Mouse (Mus musculus) MEL (cell line): ENCODE measurements around the gene Pidd1.

Experiments
- CHD1 ChIP-seq: IDR thresholded peaks from 2 replicates; pipeline ENCODE4 v1.6.1; 2012; ENCODE audit warnings: low read depth, mild to moderate bottlenecking, inconsistent platforms, low read length, improper control_type of control experiment
- CHD2 ChIP-seq: IDR thresholded peaks from 2 replicates; pipeline ENCODE4 v1.6.1; 2011; ENCODE audit warnings: low read length, improper control_type of control experiment
- CTCF ChIP-seq, 3 experiments: IDR thresholded peaks in 2 of 3; conservative IDR thresholded peaks in 1 of 3; 2 replicates each; pipeline ENCODE4 v1.5.1; 2011 to 2012; ENCODE audit warnings: low read length in 3 of 3, low read depth in 2 of 3, mild to moderate bottlenecking in 2 of 3, improper control_type of control experiment in 1 of 3, inconsistent platforms in 1 of 3, mixed read lengths in 1 of 3, moderate library complexity in 1 of 3; ENCODE audit not compliant: control insufficient read depth in 1 of 3, insufficient read depth in 1 of 3, poor library complexity in 1 of 3, severe bottlenecking in 1 of 3
- EP300 ChIP-seq, 2 experiments: IDR thresholded peaks; 2 replicates each; pipeline ENCODE4 v1.6.1; 2011; ENCODE audit warnings: improper control_type of control experiment in 2 of 2, low read length in 2 of 2, low read depth in 1 of 2, mild to moderate bottlenecking in 1 of 2
- ZC3H11A ChIP-seq: IDR thresholded peaks from 2 replicates; pipeline ENCODE4 v1.6.1; 2012; ENCODE audit warnings: low read depth, mild to moderate bottlenecking, inconsistent platforms, low read length, improper control_type of control experiment

DNA sequence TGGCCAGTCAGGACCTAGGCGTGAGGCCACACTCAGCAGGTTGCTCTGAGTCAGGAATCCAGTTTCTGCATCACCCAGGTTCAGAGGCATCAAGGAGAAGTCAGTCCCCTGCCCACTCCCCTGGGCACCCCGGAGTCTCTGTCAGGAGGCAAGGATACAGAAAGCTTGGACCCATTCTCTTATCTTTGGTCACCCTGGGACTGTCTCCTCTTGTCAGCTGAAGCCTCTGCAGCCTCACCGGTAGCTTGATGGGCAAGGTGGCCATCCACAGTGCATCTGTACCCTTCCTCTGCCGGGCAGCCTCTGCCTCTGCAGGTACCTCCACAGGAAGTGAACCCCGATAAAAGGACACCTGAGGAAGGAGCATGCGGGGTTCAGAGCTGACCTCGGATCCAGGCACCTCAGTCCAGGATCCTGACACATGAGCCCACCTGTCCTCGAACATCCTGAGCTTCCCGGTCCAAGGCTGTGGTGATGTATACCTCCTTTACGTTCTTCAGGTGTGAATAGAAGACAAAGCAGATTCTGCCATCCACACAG is 4.6 kb downstream of the Pidd1 start:
- TF ChIP-seq CTCF (IDR thresholded peaks at IDR 0.05 in 2 of 3, conservative IDR thresholded peaks at IDR 0.05 in 1 of 3; ENCODE audit: control insufficient read depth in 1 of 3, insufficient read depth in 1 of 3, low read depth in 2 of 3, low read length in 3 of 3, poor library complexity in 1 of 3, severe bottlenecking in 1 of 3) (no peak), CHD1 (no peak), CHD2 (no peak), ZC3H11A (no peak), EP300 (IDR thresholded peaks at IDR 0.05; ENCODE audit: low read depth in 1 of 2, low read length in 2 of 2) (no peak)
